Mouse (Mus musculus): Measurements from ENCODE around the gene Arid5b.

Arid5b gene

DNA sequence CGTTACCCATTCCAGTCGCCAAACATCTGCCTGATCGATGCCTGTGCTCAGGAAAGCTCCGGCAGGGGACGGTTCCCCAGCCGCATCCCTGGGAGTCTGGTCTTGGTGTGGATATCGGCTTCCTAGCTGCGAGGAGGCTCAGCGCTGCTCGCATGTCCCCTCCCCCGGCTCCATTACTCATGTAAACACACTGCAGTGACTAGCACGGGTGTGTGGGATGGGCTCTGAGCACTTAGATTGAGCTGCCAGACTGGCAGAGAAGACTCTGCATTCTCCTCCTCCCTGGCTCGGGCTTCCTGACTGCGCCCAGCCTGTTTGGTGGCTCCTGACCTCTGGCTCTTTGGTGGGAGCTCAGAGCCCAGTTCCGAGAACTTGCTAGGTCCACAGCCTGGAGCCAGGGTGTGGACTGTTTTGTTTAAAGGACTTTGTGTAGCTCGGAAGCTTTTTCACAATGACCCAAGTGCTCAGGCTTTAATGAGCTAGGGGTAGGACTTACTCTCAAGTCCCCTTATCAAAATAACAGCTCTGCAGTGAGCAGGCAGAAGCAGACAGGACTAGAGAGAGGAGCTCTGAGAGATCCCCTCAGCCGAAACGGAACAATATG, 142.0 kb downstream of the Arid5b start:
- peak; percentile 87 for DNase-seq (ENCODE audit: low read depth)

DNA sequence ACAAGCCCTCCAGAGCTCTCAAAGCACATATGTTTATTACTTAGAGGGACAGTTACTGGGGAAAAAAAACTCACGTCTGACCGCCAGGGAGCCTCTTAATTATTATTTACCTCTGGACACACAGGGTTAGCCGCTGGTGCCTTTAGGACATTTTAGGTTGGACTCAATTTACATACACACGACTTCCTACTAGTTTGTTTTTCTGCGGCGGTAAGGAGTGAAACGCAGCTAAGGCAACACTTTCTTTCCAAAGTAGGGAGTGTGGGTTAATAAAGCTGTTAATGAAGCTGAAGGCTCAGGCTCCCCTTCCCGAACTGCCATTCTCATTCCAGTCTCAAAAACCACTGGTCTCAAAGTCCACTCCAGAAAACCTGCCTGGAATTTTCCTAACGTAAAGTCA, 142.5 kb downstream of the Arid5b start:
- DNase-seq (ENCODE audit: low read depth): no peak

DNA sequence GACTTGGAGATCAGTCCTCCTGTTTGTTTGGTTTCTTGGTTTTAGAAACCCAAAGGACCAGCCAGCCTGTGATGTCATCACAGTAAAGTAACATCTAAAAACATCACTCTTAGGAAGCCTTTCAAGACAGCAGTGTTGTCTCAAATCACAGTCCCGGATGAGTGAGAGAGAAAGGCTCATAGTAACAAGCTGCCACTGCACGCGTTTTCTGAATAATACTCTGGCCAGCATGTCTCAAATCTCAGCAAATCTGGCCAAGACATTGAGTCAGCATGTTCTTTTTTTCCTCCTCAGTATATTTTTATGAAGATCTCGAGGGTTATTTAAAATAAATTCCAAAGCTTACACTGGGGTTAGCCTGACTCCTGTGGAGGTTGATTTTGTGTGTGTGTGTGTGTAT, 143.1 kb downstream of the Arid5b start:
- DNase-seq (ENCODE audit: low read depth): no peak

DNA sequence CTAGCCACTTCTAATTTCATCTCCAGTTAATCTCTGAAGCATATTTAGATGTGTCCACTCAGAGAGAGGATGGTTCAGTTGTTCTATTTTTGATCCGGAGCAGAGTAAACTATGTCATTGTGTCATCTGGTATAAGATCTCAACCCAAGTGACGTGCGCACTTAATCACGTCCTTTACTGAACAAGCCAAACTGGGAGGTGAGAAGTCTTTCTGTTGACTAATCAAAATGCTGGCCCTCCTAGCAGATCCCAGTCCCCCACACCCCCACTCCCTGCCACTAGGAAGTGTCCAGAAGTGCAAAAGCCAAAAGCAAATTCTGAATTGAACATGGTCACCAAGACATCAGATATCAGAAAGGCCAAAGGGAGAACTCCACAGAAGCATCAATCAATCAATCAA, 144.0 kb downstream of the Arid5b start:
- no peak for DNase-seq (ENCODE audit: low read depth)

DNA sequence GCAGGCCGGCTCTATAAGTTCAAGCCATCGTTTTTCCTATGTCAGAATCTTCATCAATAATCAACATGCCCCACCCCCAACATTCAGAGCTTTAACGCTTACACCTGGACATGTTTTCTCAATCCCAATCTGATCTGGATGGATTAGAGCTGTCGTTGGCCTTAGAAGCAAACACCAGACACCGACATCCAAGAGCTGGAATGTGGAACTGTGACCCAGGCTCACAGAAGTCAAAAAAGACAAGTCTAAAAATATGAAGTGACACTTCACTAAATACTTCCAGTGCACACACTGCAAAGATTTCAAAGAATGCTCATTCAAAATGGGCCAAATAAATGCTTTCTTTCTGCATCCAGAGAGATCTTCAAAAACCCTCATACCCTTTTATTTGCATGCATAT, 144.5 kb downstream of the Arid5b start:
- DNase-seq (ENCODE audit: low read depth): no peak

DNA sequence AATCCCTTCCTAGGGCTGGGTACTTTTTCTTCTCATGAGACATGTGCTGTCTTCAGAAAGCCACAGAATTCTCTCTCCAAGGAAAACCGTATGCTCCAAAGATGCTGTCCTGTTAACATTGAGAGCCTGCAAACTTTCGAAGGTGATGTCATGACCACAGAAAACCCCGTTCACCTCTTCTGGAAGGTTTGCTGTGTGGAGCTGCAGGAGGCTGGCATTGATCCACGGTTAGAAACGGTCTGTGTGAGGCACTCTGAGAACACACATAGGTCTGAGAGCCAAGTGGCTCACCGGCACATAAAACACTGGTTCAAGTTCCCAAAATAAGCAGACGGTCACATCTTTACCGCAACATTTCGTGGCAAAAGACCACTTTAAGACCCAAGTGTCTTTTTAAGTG, 145.9 kb downstream of the Arid5b start:
- no peak for DNase-seq (ENCODE audit: low read depth)

DNA sequence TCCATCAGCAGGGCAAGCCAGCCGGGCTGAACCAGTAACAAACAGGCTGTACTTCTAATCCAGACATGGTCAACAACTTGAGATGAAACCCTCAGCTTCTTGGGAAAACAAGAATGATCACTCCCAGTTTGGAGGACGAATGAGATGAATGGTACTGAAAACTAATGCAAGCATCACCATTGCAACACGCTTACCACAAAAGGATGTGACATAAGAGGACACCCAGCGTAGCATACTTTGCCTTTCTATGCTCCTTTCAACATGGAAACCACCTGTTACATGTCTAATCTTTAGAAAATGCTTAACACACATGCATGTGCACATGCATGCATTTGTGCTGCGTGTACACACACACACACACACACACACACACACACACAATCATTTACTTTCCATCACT, 146.4 kb downstream of the Arid5b start:
- no peak for DNase-seq (ENCODE audit: low read depth)

DNA sequence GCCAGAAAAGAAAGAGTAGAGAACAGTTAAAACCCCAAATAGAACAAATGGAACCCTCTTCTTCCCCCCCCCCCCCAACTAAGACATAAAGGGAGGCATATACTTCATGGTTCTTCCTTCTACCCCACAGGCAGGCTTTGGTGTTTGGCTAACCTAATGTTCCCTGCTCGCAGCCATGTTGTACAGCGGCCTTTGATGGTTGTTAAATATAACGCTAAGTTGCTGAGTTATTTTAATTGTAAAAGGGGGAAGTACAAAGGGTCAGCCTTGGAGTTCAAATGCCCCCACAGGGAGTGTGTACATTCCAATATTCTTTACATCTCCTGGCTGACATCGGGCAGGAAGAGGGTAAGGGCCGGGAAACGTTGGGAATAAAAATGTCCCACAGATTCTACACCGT, 148.9 kb downstream of the Arid5b start:
- DNase-seq (ENCODE audit: low read depth): no peak

DNA sequence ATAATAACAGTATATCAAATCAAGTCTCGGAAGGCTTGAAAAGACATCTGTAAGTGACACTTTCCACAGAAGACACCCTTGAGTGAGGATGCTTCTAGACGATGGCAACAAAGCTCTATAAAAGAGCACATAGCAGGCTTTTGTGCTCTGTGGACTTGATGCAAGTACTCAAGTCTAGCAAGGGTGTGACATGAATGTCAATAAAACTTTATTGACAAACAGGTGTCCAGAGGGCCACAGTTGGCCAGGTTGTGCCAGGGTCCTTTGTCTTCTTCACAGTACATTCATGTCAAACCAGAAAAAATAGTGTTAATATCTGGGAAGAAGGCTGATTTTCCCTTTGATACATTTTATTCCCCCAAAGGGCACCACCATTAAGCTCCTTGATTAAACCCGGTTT, 149.5 kb downstream of the Arid5b start:
- no peak for DNase-seq (ENCODE audit: low read depth)

DNA sequence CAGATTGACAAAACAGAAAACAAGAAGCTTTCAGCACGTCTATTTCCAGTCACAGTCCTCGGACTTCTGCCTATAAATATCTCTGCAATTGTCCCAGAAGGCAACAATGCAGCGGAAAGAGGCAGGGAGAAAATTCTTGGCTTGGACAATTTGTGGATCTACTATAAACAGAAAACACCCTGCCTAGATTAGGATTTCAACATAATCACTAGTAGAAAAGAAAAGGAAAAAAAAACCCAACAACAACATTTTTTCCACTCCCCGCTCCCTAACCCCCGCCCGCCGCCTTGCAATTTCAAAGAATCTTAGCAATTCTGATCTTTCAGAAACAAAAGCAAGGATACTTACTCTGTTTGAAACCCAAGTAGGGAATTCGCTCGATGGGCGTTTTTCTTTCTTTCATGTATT, 150.1 kb downstream of the Arid5b start:
- no peak for DNase-seq (ENCODE audit: low read depth)

DNA sequence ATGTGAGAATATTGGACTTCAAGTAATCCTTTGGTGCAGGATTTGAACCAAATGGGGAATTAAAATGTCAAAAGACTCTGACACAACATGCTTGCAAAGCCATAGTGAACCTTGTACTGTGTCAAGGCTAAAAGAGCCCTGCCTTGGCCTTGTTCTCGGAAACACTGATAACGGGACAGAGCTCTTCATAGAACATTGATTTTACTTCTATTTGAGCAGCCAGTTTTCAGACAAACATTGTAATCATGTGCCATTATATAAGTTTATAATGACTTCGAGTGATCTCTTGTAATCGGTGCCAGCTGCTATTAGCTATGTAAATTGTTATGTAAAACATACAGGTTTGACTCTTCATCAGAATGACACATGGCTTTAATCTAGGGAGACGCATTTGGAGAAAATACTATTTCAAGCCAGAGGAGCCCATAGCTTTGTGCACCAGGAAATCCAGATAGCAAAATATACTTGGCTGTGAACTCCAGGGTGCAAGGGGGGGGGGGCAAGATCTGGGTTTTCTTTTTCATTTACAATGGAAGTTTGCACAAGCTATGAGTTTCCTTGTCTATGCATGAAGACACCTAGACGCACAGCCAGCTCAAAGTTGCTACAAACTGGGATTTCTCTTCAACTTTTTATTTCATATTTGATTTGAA, 150.8 kb downstream of the Arid5b start:
- DNase-seq (ENCODE audit: low read depth): no peak

DNA sequence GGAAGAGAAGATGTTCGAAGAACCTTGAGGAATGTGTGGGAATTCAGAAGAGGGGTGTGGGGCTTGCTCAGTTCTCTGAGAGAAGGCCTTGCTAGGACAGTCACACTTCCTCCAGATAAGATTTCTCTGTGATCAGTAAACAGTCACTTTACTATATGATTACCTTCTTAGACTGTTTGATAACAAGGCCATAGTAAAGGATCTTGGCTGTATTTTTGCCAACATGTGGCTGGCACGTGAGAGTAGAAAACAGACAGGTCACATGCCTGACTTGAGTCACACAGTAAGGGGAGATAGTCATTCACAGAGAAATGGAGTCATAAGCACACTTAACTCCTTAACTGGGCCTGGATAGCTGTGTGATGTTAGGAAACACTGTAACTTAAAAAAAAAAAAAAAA, 151.4 kb downstream of the Arid5b start:
- DNase-seq (ENCODE audit: low read depth): no peak

DNA sequence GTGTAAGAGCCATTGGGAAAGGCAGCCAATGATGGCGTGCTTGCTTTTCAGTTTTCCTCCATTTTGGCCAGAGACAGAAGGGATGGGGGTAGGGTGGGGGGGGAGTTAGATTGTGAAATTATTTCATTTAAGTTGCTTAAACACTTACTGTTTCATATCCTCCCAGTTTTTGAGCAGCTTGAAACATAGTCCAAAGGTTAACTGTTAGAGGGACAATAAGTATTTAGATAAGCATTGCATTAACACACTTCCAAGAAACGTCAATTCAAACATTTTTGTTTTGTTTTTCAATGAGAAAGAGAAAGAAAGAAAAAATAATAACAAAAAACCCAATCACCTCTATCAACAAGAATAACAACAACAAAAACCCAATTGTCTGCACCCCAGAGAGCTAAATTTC, 152.0 kb downstream of the Arid5b start:
- DNase-seq (ENCODE audit: low read depth): no peak

DNA sequence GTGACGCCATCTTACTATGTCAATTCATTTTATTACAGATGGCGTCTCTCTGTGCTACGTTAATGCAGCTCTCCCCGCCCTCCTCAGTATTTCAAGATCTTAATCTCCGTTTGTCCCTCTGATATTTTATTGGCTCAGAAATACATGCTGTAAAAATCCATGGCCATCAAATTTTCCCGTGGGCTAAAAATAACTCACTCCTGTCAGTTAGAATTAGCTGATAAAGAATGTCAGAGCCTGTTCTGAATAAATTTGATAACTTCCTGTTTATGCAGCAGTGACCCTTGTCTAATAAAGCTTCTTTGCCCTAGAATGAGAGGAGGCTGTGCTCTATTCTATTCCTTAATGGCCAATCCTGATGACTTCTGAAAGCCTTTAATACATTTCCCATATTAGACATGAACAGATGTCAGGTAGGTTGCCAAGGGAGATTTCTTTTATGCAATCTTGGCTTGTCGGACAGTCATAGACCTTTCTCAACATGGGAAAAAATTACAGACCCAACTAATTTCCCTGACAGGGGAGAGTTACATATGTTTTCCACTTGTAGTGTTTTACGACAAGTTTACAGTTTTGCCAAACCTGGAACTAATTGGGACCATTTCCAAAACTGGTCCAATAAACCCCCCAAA, 152.5 kb downstream of the Arid5b start:
- DNase-seq (ENCODE audit: low read depth): no peak

DNA sequence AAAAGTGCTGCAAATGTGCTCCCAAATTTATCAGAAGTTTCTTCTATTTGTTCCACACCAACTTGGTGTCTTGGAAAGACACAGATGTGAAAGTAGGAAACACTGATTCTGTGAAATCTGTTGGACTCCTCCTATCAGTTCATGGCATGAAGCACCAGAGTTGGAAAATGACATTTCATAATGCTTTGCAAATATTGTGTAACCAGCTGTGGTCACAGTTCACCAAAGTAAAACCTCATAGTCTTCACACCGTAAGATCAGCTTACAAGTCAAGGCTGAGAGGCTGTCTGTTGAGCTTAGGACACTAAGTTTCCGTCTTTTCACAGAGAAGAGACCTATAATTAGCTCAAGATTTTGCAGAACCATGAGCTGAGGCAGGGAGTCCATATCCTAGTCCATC, 153.6 kb downstream of the Arid5b start:
- no peak for DNase-seq (ENCODE audit: low read depth)

DNA sequence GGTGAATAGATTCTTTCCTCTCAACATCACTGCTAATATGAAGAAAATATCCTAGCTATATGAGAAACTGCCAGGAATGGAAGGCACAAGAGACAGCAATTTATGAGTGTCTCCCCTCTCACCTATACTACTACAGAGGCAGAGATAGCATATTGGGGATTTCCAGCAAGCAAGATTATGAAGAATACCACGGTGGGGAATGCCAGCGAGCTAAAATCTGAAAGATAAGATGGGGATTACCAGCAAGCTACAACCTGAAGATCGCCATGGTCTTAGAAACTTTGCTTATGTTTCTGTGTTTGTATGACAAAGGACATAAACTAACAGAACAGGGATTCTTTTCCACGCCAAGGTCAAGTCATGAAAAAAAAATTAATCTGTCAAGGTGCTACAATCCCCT, 155.1 kb downstream of the Arid5b start:
- DNase-seq (ENCODE audit: low read depth): no peak

DNA sequence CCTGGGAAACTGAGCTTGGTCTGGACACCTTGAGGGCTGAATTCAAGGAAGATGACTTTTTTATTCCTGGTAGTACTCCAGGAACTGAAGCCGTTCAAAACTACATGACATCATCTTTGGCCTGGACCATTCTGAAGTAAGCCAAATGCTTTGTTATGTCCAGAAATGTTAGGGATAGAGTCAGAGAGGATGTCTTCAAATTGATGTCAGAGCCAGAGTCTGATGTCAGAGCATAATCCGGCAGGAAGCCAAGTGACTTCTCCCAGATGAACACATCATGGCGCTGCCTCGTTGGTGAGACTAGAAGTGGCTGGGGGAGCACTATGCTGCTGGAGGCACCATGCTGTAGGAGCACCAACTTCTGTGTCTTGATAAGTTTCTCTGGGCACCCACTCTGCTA, 156.6 kb downstream of the Arid5b start:
- no peak for DNase-seq (ENCODE audit: low read depth)

DNA sequence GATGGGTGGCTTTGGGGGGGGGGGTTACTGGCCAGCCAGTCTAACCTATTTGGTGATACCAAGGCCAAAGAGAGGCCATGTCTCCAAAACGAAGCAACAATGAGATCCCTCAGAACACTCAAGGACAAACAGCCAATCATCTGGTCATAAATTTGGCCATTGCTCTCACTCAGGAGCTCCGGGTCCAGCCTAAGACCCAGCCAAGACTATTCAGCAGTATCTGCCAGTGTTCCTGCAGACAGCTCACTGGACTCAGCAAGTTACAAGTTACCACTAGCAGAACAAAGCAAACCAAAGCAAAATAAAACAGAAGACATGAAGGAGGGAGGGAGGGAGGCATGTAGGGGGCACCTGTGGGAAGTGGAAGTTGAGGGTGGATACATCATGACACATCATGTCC, 157.3 kb downstream of the Arid5b start:
- no peak for DNase-seq (ENCODE audit: low read depth)

DNA sequence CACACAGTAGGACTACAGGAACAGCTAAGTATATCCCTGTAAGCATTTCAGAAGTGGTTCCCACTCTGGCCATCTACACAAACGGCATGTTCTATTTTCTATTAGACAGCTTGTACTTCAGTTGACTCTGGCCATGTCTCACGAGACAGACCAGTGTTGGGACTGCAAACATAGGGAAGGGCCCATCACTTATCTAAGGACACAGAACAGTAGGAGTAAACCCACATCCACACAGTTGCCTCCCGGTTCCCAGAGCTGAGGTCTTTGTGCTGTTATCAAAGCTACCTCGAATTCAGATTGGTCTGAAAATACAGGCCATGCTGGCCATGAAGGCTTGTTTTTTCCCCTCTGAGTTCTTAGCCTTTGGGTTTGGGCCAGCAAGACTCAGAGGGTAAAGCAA, 158.5 kb downstream of the Arid5b start:
- no peak for DNase-seq (ENCODE audit: low read depth)

DNA sequence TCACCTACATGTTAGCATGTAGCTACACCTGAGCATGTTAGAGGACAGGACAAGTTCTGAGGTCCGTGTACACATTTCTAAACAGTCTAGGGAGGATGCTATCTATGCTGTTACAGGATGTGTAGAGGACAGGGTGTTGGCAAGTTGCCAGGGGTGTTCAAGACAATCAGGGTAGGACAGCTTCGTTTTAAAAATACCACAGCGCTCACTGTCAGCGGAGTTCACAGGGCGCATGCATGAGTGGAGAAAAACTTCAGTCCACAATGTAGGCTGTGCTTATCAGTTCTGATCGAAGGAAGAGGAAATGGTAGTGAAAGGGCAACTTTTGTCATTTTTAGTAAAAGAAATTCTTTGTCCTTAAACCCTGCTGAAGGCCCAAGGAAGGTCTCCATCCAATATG, 159.3 kb downstream of the Arid5b start:
- DNase-seq (ENCODE audit: low read depth): no peak

DNA sequence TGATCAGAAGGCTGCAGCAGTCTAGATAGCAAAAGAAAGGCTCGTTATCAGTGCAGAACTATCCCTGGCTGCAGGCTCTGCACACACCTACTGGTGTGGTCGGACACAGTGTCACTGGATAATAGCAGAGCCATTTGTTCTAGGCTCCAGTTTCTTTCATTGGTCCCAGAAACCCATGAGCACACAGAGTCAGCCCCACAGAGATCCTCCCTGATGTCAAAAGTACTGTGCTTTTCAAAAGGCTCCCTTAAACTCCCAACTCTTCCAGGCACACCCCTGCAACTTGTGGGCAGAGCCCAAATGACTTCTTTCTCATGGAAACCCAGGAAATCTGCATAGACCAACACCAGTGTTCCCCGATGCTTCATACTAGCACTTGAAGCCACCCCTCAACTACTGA, 163.6 kb downstream of the Arid5b start:
- no peak for DNase-seq (ENCODE audit: low read depth)

DNA sequence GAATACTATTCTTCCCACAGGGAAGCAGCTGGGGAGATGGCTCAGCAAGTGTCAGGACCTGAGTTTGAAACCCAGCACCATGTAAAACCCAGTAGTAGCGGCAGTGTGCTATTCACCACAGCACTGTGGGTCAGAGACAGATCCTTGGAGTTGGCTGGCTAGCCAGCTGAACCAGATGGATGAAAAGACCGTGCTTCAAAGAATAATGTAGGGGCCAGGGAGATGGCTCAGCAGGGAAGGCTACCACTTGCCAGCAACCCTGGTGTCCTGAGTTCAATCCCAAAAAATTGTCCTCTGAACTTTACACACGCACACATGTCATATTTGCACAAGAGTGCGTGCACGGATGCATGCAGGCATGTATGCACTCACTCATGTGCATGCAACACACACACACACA, 164.9 kb downstream of the Arid5b start:
- DNase-seq (ENCODE audit: low read depth): no peak

DNA sequence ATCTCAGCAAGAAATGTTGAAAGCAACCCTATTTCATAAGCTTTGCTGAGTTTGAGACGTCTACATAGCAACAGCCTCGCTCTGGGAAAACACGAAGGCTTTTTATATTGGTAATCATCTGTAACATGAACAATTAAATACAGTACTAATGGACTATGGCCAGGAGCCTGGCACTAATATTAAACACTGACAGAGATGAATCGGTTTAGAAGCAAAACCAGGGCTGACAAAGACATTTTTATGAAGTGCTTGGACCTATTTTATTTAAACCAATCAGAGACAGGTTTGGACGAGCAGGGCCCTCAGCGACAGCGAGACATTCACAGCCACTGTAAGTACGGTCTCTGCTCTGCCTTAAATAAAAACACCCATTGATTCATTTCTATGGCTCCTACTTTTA, 165.6 kb downstream of the Arid5b start:
- DNase-seq (ENCODE audit: low read depth): no peak

DNA sequence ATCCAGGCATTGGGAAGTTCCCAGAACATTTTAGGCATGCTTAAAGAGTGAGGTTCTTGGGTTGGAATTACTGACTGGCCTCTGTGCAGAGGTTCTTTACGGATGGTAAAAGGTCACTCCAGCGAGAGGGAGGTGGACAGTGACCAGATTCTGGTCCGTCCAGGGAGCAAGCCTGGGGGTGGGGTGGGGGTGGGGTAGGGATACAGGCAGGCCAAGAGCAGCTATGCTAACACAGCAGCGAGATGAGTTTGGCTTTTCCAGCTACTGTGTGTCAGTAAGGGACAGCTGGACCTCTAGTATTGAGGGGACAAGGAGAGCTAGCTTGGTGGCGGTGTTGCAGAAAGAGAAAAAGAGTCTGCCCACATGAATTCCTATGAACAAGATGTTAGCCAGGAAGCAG, 167.9 kb downstream of the Arid5b start:
- no peak for DNase-seq (ENCODE audit: low read depth)
